Mouse (Mus musculus) thymus, adult 2 months (tissue): Measurements from ENCODE around the gene Arl5a.

Experiments used
- CTCF ChIP-seq: fragments of 200-500 bp; IDR thresholded peaks from 2 replicates; pipeline ENCODE4 v1.5.1; 2012; ENCODE audit warnings: mild to moderate bottlenecking, control low read depth, low read length, moderate library complexity, borderline replicate concordance; ENCODE audit not compliant: control insufficient read depth, poor library complexity, insufficient read depth; ENCODE audit errors: extremely low read depth
- POLR2A ChIP-seq: fragments of 200-500 bp; IDR thresholded peaks from 2 replicates; pipeline ENCODE4 v1.6.1; 2012; ENCODE audit warnings: mild to moderate bottlenecking, low read length, control low read depth, moderate library complexity; ENCODE audit not compliant: control insufficient read depth, poor library complexity, insufficient read depth; ENCODE audit errors: extremely low read depth

DNA sequence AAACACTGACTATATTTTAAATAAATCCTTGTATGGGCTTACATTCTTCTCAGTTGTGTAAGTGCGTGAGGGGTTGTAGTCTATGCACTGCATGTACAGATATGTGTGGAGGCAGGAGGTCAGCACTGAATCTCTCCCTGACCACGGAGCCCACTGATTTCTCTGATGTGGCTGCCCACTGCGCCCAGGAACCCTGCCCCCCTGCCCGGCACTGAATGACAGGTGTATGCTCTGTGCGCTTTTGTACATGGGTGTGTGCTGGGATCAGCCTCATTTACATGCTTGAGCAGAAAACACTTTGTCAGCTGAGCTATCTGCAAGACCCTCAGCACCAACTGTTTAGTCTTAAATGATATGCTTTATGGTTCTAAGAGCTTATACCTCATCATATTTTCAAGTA, 19.5 kb downstream of the Arl5a start:
- TF ChIP-seq POLR2A (no peak), CTCF (no peak)
